Mouse (Mus musculus): ENCODE measurements around the gene C9orf72. TPM values are rescaled to one million over a fixed set of nuclear protein-coding genes. Genes with fewer than 3 reads are reported as not detected.

The C9orf72 gene
- polyA plus RNA-seq (2015; fragmentation: Illumina TruSeq; extraction: RNeasy Lipid Tissue Mini Kit (QIAGEN cat#74804); ENCODE audit: low read depth, low replicate concordance): 23.3 TPM

GRCm38 (mm10) chr4:35225734-35226495, at the start of gene C9orf72:
TSS of gene C9orf72 (minus strand) at chr4:35226175.

GRCm38 (mm10) chr4:35156751-35157611, 69.0 kb downstream of the C9orf72 start, which contains the start of gene Mob3b:
TSS of gene Mob3b (minus strand) at chr4:35157484.

GRCm38 (mm10) chr4:35151756-35152155, 74.2 kb downstream of the C9orf72 start, which contains the start of gene Ifnk:
TSS of gene Ifnk (plus strand) at chr4:35152056.

Other genes starting within 250 kb of the C9orf72 start
- gene Ifnk, start 74.1 kb downstream of the C9orf72 start, polyA plus RNA-seq (2015; fragmentation: Illumina TruSeq; extraction: RNeasy Lipid Tissue Mini Kit (QIAGEN cat#74804); ENCODE audit: low read depth, low replicate concordance): not detected
- gene Mob3b, start 68.7 kb downstream of the C9orf72 start, polyA plus RNA-seq (2015; fragmentation: Illumina TruSeq; extraction: RNeasy Lipid Tissue Mini Kit (QIAGEN cat#74804); ENCODE audit: low read depth, low replicate concordance): 3.0 TPM